Mouse (Mus musculus) gastrocnemius, postnatal 36 days (tissue): ENCODE data around the gene Stk25. TPM values are rescaled to one million over a fixed set of nuclear protein-coding genes. Genes with fewer than 3 reads are reported as not detected.

ENCODE experiments used
- DNase-seq, 2 experiments: peaks; one replicate each; pipeline ENCODE4 v3.0.0; 2022
- intact Hi-C: fragments of 180-260 bp; cut with DNase I; formaldehyde crosslinking; loops from one replicate; pipeline ENCODE4 v1.15.1; 2025
- total RNA-seq, 2 experiments: library from RNA; stranded (reverse); gene quantifications; 2 replicates each; pipeline ENCODE4 v1.2.3; 2021

Gene Stk25
- total RNA-seq, 2 experiments from 2014 or later: 81.8 to 87.7 TPM

GRCm38 (mm10) chr1:93618059-93618748, 40.3 kb downstream of the Stk25 start:
- no peak for DNase-seq
- intact Hi-C loops: no loop called here

- DNase-seq: no peak
- intact Hi-C loops: no loop called here
These were observed 48.7 kb downstream of the Stk25 start for GRCm38 (mm10) chr1:93609762-93610161.

- intact Hi-C loops: no loop called here
- no peak for DNase-seq
These were observed 49.7 kb downstream of the Stk25 start for GRCm38 (mm10) chr1:93608696-93609245.

GRCm38 (mm10) chr1:93607090-93608083, 51.1 kb downstream of the Stk25 start:
- intact Hi-C loops: no loop called here
- DNase-seq: no peak

GRCm38 (mm10) chr1:93603921-93604320, 54.5 kb downstream of the Stk25 start:
- intact Hi-C loops: no loop called here
- DNase-seq: no peak

- DNase-seq: no peak
- intact Hi-C loops: no loop called here
These were observed 55.5 kb downstream of the Stk25 start for GRCm38 (mm10) chr1:93602911-93603310.

GRCm38 (mm10) chr1:93595916-93596315, 62.5 kb downstream of the Stk25 start:
- DNase-seq: no peak
- intact Hi-C loops: no loop called here

- intact Hi-C loops: no loop called here
- DNase-seq: no peak
These were observed 64.5 kb downstream of the Stk25 start for GRCm38 (mm10) chr1:93593960-93594359.

- no peak for DNase-seq
- intact Hi-C loops: no loop called here
These were observed 70.1 kb downstream of the Stk25 start for GRCm38 (mm10) chr1:93588346-93588745.

- no peak for DNase-seq
- intact Hi-C loops: no loop called here
These were observed 76.9 kb downstream of the Stk25 start for GRCm38 (mm10) chr1:93581545-93581944.

- intact Hi-C loops: no loop called here
- DNase-seq: no peak
These were observed 80.6 kb downstream of the Stk25 start for GRCm38 (mm10) chr1:93577861-93578260.

GRCm38 (mm10) chr1:93577066-93577465, 81.4 kb downstream of the Stk25 start:
- DNase-seq: no peak
- intact Hi-C loops: no loop called here

Other genes with a start within 250 kb of the Stk25 start
- gene Hdlbp, start 179.8 kb downstream of the Stk25 start, total RNA-seq: 100 to 1,000 TPM; 289 to 302 TPM
- gene Farp2, start 146.6 kb downstream of the Stk25 start, total RNA-seq: 10 to 100 TPM; 11.5 to 11.9 TPM
- 1 to 10 TPM; 1.2 to 1.8 TPM for gene Bok, start 27.0 kb upstream of the Stk25 start, total RNA-seq
- gene Atg4b, start 92.8 kb upstream of the Stk25 start, total RNA-seq: 10 to 100 TPM; 27.0 to 28.5 TPM
- gene Thap4, start 96.2 kb upstream of the Stk25 start, total RNA-seq: 10 to 100 TPM; 61.0 to 65.6 TPM
- gene Dtymk, start 143.3 kb upstream of the Stk25 start, total RNA-seq: 10 to 100 TPM; 14.0 to 15.1 TPM
- gene Ing5, start 145.3 kb upstream of the Stk25 start, total RNA-seq: 1 to 10 TPM; 3.0 to 4.2 TPM
- 10 to 100 TPM; 17.2 to 22.1 TPM for gene D2hgdh, start 166.2 kb upstream of the Stk25 start, total RNA-seq
- gene Gal3st2, start 202.6 kb upstream of the Stk25 start, total RNA-seq: not detected